Mouse (Mus musculus): ENCODE results near the gene 1700010B08Rik.

1700010B08Rik gene

GRCm38 (mm10) chr2:173770620-173771019 is 51.4 kb downstream of the 1700010B08Rik start:
- DNase-seq (ENCODE audit: low read depth, low spot score), result no peak

Data from retina, adult 2 months (tissue).